In genomic region chr8:13461843-13462242, GRCm38 (mm10) we compare ENCODE assay signal across 9 mouse cellular contexts. TPM values are rescaled to one million over a fixed set of nuclear protein-coding genes. Genes with fewer than 3 reads are reported as not detected.
A peak's percentile ranks its signal among the peaks of the same experiment; 100 is the strongest.
DNase-seq lines count a peak whose midpoint lies in the region; ATAC-seq and TF ChIP-seq lines count a peak whose summit lies in the region.
"Had no signal": no experiment of that assay in that cellular context is flagged by ENCODE, and none has a peak within 500 bp of the region (broad histone marks: within the 10 kb centered on the region; RNA-seq: fewer than 3 reads in every experiment).

No protein-coding gene starts in this region.

- no peak overlapping the region for H3K4me2 ChIP-seq in forebrain, embryonic 16.5 days (ENCODE audit: low read length)
- no peak overlapping the region for H3K4me2 ChIP-seq in hindbrain, postnatal 0 days (ENCODE audit: low read depth, low read length)
- no peak overlapping the region for H3K4me2 ChIP-seq in midbrain, postnatal 0 days (ENCODE audit: low read depth, low read length, poor library complexity, severe bottlenecking)

- TF ChIP-seq CTCF in bone marrow, adult 2 months (IDR thresholded peaks at IDR 0.05; ENCODE audit: control insufficient read depth, insufficient read depth, low read length), result peak; percentile 85
- peak; percentile 88 for TF ChIP-seq CTCF in hindbrain, postnatal 0 days (IDR thresholded peaks at IDR 0.05; ENCODE audit: low read depth)
- TF ChIP-seq CTCF in midbrain, postnatal 0 days (IDR thresholded peaks at IDR 0.05), result peak; percentile 83
- TF ChIP-seq CTCF in testis, adult 2 months (IDR thresholded peaks at IDR 0.05; ENCODE audit: control insufficient read depth, insufficient read depth, insufficient replicate concordance, low read depth, low read length), result peak; percentile 82; the same call in 1 of the 2 replicates

- H3K4me3 ChIP-seq in forebrain, embryonic 10.5 days, result no peak overlapping the region
- no peak overlapping the region for H3K4me3 ChIP-seq in forebrain, embryonic 16.5 days (replicated peaks; ENCODE audit: low read length)
- no peak overlapping the region for H3K4me3 ChIP-seq in bone marrow, adult 2 months (replicated peaks; ENCODE audit: control insufficient read depth, low read depth, low read length)
- H3K4me3 ChIP-seq in hindbrain, postnatal 0 days (ENCODE audit: low read length), result no peak overlapping the region
- no peak overlapping the region for H3K4me3 ChIP-seq in midbrain, postnatal 0 days (ENCODE audit: low read depth, low read length)
- H3K4me3 ChIP-seq in testis, adult 2 months (ENCODE audit: control insufficient read depth, low read depth, low read length), result no peak overlapping the region

- 0 out of 2 replicates have a peak, but pooled peaks cover 2% of the 10 kb centered on the region for H3K4me1 ChIP-seq in forebrain, embryonic 10.5 days
- H3K4me1 ChIP-seq in forebrain, embryonic 16.5 days (replicated peaks; ENCODE audit: control insufficient read depth, insufficient read depth, low read length), result no peaks in the 10 kb centered on the region
- H3K4me1 ChIP-seq in bone marrow, adult 2 months (ENCODE audit: control insufficient read depth, insufficient read depth, low read length), result no peaks in the 10 kb centered on the region
- no peaks in the 10 kb centered on the region for H3K4me1 ChIP-seq in hindbrain, postnatal 0 days (ENCODE audit: insufficient read depth, low read length)
- no peaks in the 10 kb centered on the region for H3K4me1 ChIP-seq in midbrain, postnatal 0 days (ENCODE audit: insufficient read depth, low read length)
- H3K4me1 ChIP-seq in testis, adult 2 months (ENCODE audit: control insufficient read depth, insufficient read depth, low read length), result peaks cover 15% of the 10 kb centered on the region

- TF ChIP-seq POLR2A in bone marrow, adult 2 months (IDR thresholded peaks at IDR 0.05; ENCODE audit: borderline replicate concordance, control insufficient read depth, low read depth, low read length), result no peak
- no peak for TF ChIP-seq POLR2A in testis, adult 2 months (IDR thresholded peaks at IDR 0.05; ENCODE audit: control insufficient read depth, low read depth, low read length)

- H3K9me3 ChIP-seq in forebrain, embryonic 10.5 days, result no peaks in the 10 kb centered on the region
- H3K9me3 ChIP-seq in forebrain, embryonic 16.5 days (ENCODE audit: control insufficient read depth, low read length), result no peaks in the 10 kb centered on the region
- H3K9me3 ChIP-seq in hindbrain, postnatal 0 days (ENCODE audit: low read length), result no peaks in the 10 kb centered on the region
- no peaks in the 10 kb centered on the region for H3K9me3 ChIP-seq in midbrain, postnatal 0 days (ENCODE audit: low read length)

- no peak overlapping the region for H3K27ac ChIP-seq in forebrain, embryonic 10.5 days
- no peak overlapping the region for H3K27ac ChIP-seq in forebrain, embryonic 16.5 days (ENCODE audit: low read length)
- no peak overlapping the region for H3K27ac ChIP-seq in bone marrow, adult 2 months (ENCODE audit: control insufficient read depth, insufficient read depth, low read depth, low read length, poor library complexity)
- H3K27ac ChIP-seq in hindbrain, postnatal 0 days, result no peak overlapping the region
- H3K27ac ChIP-seq in midbrain, postnatal 0 days (ENCODE audit: low read depth, low read length), result no peak overlapping the region
- H3K27ac ChIP-seq in testis, adult 2 months (ENCODE audit: control insufficient read depth, insufficient read depth, low read depth, low read length), result peak overlapping the region; percentile 41

- no peaks in the 10 kb centered on the region for H3K27me3 ChIP-seq in forebrain, embryonic 10.5 days (ENCODE audit: poor library complexity, severe bottlenecking)
- H3K27me3 ChIP-seq in forebrain, embryonic 16.5 days (replicated peaks; ENCODE audit: control insufficient read depth, insufficient read depth, low read length), result no peaks in the 10 kb centered on the region
- H3K27me3 ChIP-seq in hindbrain, postnatal 0 days (ENCODE audit: insufficient read depth, low read length), result no peaks in the 10 kb centered on the region
- no peaks in the 10 kb centered on the region for H3K27me3 ChIP-seq in midbrain, postnatal 0 days (ENCODE audit: insufficient read depth, low read length)
- H3K27me3 ChIP-seq in testis, adult 2 months (ENCODE audit: control insufficient read depth, insufficient read depth, low read length), result no peaks in the 10 kb centered on the region

- DNase-seq in forebrain, embryonic 10.5 days (ENCODE audit: extremely low spot score, low spot score), result peak; percentile 68
- DNase-seq in hindbrain, postnatal 0 days (ENCODE audit: low spot score), result peak; percentile 78
- DNase-seq in left cerebral cortex, adult 18-20 months (ENCODE audit: low spot score in 2 of 2), result peak; percentile 82 to 86
- DNase-seq in midbrain, postnatal 0 days (ENCODE audit: low spot score), result peak; percentile 66

- WGBS in forebrain, embryonic 10.5 days, result 42% methylated on average over 4 of the region's 4 CpGs
- 44% methylated on average over 4 of the region's 4 CpGs for WGBS in forebrain, embryonic 16.5 days
- WGBS in bone marrow, adult 2 months, result 33% methylated on average over 4 of the region's 4 CpGs
- 45% methylated on average over 4 of the region's 4 CpGs for WGBS in hindbrain, postnatal 0 days
- WGBS in midbrain, postnatal 0 days, result 38% methylated on average over 4 of the region's 4 CpGs

- H3K9ac ChIP-seq in forebrain, embryonic 16.5 days (replicated peaks; ENCODE audit: low read depth, low read length), result no peak overlapping the region
- H3K9ac ChIP-seq in hindbrain, postnatal 0 days (replicated peaks; ENCODE audit: low read length), result no peak overlapping the region
- no peak overlapping the region for H3K9ac ChIP-seq in midbrain, postnatal 0 days (replicated peaks; ENCODE audit: low read length, poor library complexity, severe bottlenecking)

- no peak for ATAC-seq in forebrain, embryonic 16.5 days
- peak; percentile 65; the same call in 1 of the 2 replicates for ATAC-seq in erythroblast, adult 5-6 weeks (replicated peaks; ENCODE audit: low FRiP score, poor library complexity, severe bottlenecking)
- ATAC-seq in hindbrain, postnatal 0 days, result peak; percentile 70; the same call in 1 of the 2 replicates
- ATAC-seq in midbrain, postnatal 0 days (ENCODE audit: low FRiP score), result no peak; the same call in 1 of the 2 replicates

- H3K36me3 ChIP-seq in forebrain, embryonic 10.5 days (replicated peaks), result no peaks in the 10 kb centered on the region
- no peaks in the 10 kb centered on the region for H3K36me3 ChIP-seq in forebrain, embryonic 16.5 days (ENCODE audit: control insufficient read depth, insufficient read depth)
- peaks cover 5% of the 10 kb centered on the region; the same call in 1 of the 2 replicates for H3K36me3 ChIP-seq in hindbrain, postnatal 0 days (ENCODE audit: insufficient read depth, low read length)
- peaks cover 19% of the 10 kb centered on the region for H3K36me3 ChIP-seq in midbrain, postnatal 0 days (ENCODE audit: insufficient read depth, low read length)
- H3K36me3 ChIP-seq in testis, adult 2 months (ENCODE audit: control insufficient read depth, insufficient read depth, low read length), result no peaks in the 10 kb centered on the region

RNA-seq across cellular contexts. Expression of gene Tmem255b, which starts 26.9 kb away (rescaled TPM):
- 0.19 and 0.22 TPM in 2 replicates for polyA plus RNA-seq in forebrain, embryonic 10.5 days (2016; fragmentation: Nextera tagmentation; extraction: Ambion mirVana)
- 0.26 and 0.29 TPM in 2 replicates for polyA plus RNA-seq in forebrain, embryonic 16.5 days (2015; fragmentation: Nextera tagmentation; extraction: Ambion mirVana)
- polyA plus RNA-seq in bone marrow, adult 2 months (2011; ENCODE audit: insufficient read depth, insufficient read length, low replicate concordance, missing spikeins), result not detected in 2 replicates
- total RNA-seq in erythroblast, adult 5-6 weeks (2015; ENCODE audit: low replicate concordance), result not detected in 2 replicates
- total RNA-seq in erythroblast, adult 5-6 weeks (2017; ENCODE audit: low replicate concordance), result not detected in 2 replicates
- total RNA-seq in hindbrain, postnatal 0 days (2014; rRNA removed), result 1.6 and 5.9 TPM in 2 replicates
- polyA plus RNA-seq in hindbrain, postnatal 0 days (2015; fragmentation: Nextera tagmentation; extraction: Ambion mirVana), result 4.3 and 4.6 TPM in 2 replicates
- 1 to 10 TPM; 4.3 to 4.7 TPM for total RNA-seq in left cerebral cortex, adult 18-20 months (2021)
- total RNA-seq in midbrain, postnatal 0 days (2014; rRNA removed), result 1.1 and 2.2 TPM in 2 replicates
- 1.6 and 1.8 TPM in 2 replicates for polyA plus RNA-seq in midbrain, postnatal 0 days (2015; fragmentation: Nextera tagmentation; extraction: Ambion mirVana)
- 4.0 TPM in 2 replicates for polyA plus RNA-seq in testis, adult 2 months (2012; rRNA removed)

RNA-seq across cellular contexts. Expression of gene Gas6, which starts 32.4 kb away (rescaled TPM):
- polyA plus RNA-seq in forebrain, embryonic 10.5 days (2016; fragmentation: Nextera tagmentation; extraction: Ambion mirVana), result 6.1 and 7.6 TPM in 2 replicates
- 23.9 and 25.5 TPM in 2 replicates for polyA plus RNA-seq in forebrain, embryonic 16.5 days (2015; fragmentation: Nextera tagmentation; extraction: Ambion mirVana)
- polyA plus RNA-seq in bone marrow, adult 2 months (2011; ENCODE audit: insufficient read depth, insufficient read length, low replicate concordance, missing spikeins), result 33.7 and 50.8 TPM in 2 replicates
- total RNA-seq in erythroblast, adult 5-6 weeks (2015; ENCODE audit: low replicate concordance), result not detected in 2 replicates
- 0.09 and 3.1 TPM in 2 replicates for total RNA-seq in erythroblast, adult 5-6 weeks (2017; ENCODE audit: low replicate concordance)
- 89.0 and 91.2 TPM in 2 replicates for total RNA-seq in hindbrain, postnatal 0 days (2014; rRNA removed)
- 77.9 and 78.4 TPM in 2 replicates for polyA plus RNA-seq in hindbrain, postnatal 0 days (2015; fragmentation: Nextera tagmentation; extraction: Ambion mirVana)
- total RNA-seq in left cerebral cortex, adult 18-20 months (2021), result 100 to 1,000 TPM in 1 of 2 experiments, 10 to 100 TPM in 1; 95.8 to 103 TPM
- total RNA-seq in midbrain, postnatal 0 days (2014; rRNA removed), result 73.6 and 91.0 TPM in 2 replicates
- 63.0 and 67.8 TPM in 2 replicates for polyA plus RNA-seq in midbrain, postnatal 0 days (2015; fragmentation: Nextera tagmentation; extraction: Ambion mirVana)
- 54.9 and 57.8 TPM in 2 replicates for polyA plus RNA-seq in testis, adult 2 months (2012; rRNA removed)

RNA-seq across cellular contexts. Expression of gene Grk1, which starts 57.0 kb away (rescaled TPM):
- 0.04 TPM in 2 replicates for polyA plus RNA-seq in forebrain, embryonic 10.5 days (2016; fragmentation: Nextera tagmentation; extraction: Ambion mirVana)
- not detected in 2 replicates for polyA plus RNA-seq in forebrain, embryonic 16.5 days (2015; fragmentation: Nextera tagmentation; extraction: Ambion mirVana)
- polyA plus RNA-seq in bone marrow, adult 2 months (2011; ENCODE audit: insufficient read depth, insufficient read length, low replicate concordance, missing spikeins), result 0.20 TPM in 1 of 2 replicates, not detected in the other
- total RNA-seq in erythroblast, adult 5-6 weeks (2015; ENCODE audit: low replicate concordance), result not detected in 2 replicates
- 0.28 and 0.34 TPM in 2 replicates for total RNA-seq in erythroblast, adult 5-6 weeks (2017; ENCODE audit: low replicate concordance)
- not detected in 2 replicates for total RNA-seq in hindbrain, postnatal 0 days (2014; rRNA removed)
- not detected in 2 replicates for polyA plus RNA-seq in hindbrain, postnatal 0 days (2015; fragmentation: Nextera tagmentation; extraction: Ambion mirVana)
- total RNA-seq in left cerebral cortex, adult 18-20 months (2021), result not detected
- total RNA-seq in midbrain, postnatal 0 days (2014; rRNA removed), result under 0.01 TPM in 1 of 2 replicates, not detected in the other
- polyA plus RNA-seq in midbrain, postnatal 0 days (2015; fragmentation: Nextera tagmentation; extraction: Ambion mirVana), result not detected in 2 replicates
- polyA plus RNA-seq in testis, adult 2 months (2012; rRNA removed), result 0.01 and 0.04 TPM in 2 replicates
- polyA plus RNA-seq: liver, embryonic 16.5 days had no signal

Comparison
In these comparisons a context has a peak if more than half of its experiments do, and no peak if none do; other contexts are left out.
1. ATAC-seq: peak in erythroblast, adult 5-6 weeks (single experiment) and hindbrain, postnatal 0 days (single experiment); none in forebrain, embryonic 16.5 days (single experiment) and midbrain, postnatal 0 days (single experiment).
2. Peak in every context shown above with its lines, with median percentiles within 50 percentile points of each other: DNase-seq and CTCF ChIP-seq.